Mouse (Mus musculus) brain, embryonic 14.5 days (tissue): ENCODE data around the gene Ncbp3.

Experiments used
- CTCF ChIP-seq: fragments of 200-500 bp; IDR thresholded peaks from 2 replicates; pipeline ENCODE4 v1.5.1; 2012; ENCODE audit warnings: inconsistent platforms, mild to moderate bottlenecking, moderate library complexity, borderline replicate concordance; ENCODE audit not compliant: insufficient read depth, insufficient read length; ENCODE audit errors: extremely low read depth
- POLR2A ChIP-seq: fragments of 200-500 bp; IDR thresholded peaks from 2 replicates; pipeline ENCODE4 v1.6.1; 2012; ENCODE audit warnings: mild to moderate bottlenecking, inconsistent platforms, borderline replicate concordance; ENCODE audit not compliant: poor library complexity, insufficient read depth, insufficient read length, severe bottlenecking; ENCODE audit errors: extremely low read depth

DNA sequence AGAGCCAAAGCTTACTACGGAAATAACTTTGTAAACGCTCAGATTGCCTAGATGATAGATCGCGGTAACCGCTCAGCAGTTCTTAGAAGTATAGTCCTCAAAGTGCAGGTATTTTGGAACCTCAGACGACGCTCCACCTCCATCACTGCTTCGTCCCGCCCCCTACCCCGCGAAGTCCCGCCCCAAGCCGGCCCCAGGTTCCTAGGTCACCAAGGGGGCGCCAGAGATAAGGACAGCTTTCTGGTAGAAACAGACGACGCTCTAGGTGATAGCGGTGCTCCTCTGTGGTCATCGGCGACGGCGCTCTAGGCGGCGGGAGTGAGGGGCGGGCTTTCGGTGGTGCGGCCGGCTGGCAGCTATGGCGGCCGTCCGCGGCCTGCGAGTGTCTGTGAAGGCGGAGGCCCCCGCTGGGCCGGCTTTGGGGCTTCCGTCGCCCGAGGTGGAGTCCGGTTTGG, at the start of gene Ncbp3:
- TF ChIP-seq POLR2A (peak; percentile 83), CTCF (peak; percentile 73)
